Mouse (Mus musculus): ENCODE measurements at regions not wholly inside any gene's neighbourhood (a gene's known extent, or its start where the extent isn't known, plus 50 kb on each side); places are given as distances from the start of the nearest gene placed in this dataset.

DNA sequence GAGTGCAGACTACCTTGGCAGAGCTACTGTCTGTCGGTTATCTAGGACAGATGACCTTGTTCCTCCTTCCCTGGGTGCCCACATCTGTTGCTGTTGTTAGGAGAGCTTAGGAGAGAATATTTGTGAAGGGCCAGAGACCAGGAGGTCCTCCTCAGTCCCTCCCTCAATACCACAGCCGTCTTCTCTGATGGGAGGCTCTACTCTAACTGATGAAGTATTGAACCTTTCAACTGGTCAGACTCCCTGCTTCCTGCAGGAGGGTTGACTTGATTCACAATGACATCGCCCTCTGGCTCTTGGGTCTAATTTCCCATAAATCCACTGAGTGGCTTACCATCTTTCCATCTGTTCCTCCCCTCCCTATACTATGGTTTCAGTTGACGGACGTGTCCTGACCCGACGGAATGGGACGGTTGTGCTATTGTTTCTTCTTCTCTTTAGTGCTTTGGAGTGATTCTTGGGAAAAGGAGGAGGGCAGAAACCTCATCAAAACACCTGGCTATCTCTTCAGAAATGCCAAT is 253.3 kb downstream of the Cd83 start:
- no peak for DNase-seq (ENCODE audit: low spot score)

DNA sequence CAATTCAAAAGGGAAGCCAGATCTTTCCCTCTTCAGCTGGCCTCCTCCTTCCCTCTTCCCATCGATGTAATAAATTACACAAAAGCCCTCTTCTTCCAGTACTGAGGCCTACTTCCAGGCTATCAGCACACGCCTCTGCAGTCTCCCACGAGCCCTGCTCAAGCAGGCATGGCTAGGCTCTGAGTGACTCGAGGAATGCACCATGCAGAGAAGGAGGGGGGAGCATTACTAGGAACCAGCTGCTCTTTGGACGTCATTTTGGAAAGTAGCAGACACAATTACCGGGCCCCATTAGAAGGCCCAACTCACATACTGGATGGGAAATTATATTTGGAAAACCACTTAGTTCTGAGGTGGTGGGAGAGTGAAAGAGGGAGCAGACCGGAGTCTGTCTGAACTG is 253.7 kb downstream of the Cd83 start:
- no peak for DNase-seq (ENCODE audit: low spot score)

DNA sequence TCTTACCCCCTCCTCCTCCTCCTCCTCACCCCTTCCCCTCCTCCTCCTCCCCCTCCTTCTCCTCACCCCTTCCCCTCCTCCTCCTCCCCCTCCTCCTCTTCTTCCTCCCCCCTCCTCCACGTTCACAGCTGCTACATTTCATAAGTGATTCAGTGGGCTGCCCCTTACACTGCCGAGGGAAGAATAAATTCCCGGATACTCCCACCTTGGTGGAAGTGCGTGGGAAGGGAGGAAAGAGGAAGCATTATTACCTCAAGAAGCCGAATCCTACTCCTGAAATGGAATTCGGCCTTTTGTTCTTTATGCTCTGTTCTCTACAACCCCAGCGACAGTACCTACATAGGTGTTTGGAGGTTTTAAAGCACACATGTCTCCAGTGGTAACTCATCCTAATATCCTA is 256.1 kb downstream of the Cd83 start:
- DNase-seq (ENCODE audit: low spot score), result no peak

DNA sequence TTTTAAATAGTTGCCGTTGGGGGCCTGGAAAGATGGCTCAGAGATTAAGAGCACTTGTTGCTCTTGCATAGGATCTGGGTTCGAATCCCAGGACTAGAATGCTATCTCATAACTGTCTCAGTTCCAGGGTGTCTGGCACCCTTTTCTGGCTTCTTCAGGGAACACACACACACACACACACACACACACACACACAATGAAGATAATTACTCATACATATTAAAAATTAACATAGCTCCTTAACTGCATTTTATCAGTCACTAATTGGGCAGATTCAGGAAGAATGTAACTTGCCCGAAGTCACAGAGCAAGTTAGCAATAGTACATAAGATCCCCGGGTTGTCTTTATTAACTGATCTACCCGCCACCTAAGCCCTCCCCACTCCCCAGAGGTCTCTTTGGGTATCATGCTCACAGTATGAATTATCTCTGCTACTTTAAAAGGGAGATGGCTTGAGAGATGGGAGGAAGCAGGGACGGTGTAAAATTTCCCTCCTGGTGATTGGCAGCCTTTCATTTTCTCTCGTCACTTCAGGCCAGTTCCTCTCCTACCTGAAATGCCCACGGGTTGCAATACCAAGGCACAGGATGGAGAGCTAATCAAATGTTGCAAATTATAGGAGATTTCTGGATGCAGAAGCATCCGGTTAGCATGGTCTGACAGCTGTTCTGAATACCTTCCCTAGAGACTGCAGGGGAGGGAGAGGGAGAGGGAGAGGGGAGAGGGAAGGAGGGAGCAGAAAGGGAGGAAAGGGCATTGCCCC is 258.3 kb downstream of the Cd83 start:
- no peak for DNase-seq (ENCODE audit: low spot score)

DNA sequence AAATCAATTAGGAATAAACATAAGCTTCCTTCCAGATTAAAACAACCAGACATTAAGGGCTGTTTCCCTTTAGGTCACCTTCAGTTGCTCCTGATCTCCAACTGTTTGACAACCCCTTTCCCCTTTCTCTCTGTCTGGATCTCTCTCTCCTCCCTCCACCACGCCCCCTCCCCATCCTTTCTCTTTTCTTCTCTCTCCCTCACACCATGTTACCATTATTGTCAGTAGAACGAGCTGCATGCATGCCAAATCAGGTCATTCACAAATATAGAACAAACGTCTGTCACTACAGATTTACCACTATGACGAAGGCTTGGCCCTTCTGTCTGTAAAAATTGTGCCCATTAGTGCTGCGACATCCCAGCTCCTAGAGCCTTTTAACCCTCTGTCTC is 258.9 kb downstream of the Cd83 start:
- no peak for DNase-seq (ENCODE audit: low spot score)

DNA sequence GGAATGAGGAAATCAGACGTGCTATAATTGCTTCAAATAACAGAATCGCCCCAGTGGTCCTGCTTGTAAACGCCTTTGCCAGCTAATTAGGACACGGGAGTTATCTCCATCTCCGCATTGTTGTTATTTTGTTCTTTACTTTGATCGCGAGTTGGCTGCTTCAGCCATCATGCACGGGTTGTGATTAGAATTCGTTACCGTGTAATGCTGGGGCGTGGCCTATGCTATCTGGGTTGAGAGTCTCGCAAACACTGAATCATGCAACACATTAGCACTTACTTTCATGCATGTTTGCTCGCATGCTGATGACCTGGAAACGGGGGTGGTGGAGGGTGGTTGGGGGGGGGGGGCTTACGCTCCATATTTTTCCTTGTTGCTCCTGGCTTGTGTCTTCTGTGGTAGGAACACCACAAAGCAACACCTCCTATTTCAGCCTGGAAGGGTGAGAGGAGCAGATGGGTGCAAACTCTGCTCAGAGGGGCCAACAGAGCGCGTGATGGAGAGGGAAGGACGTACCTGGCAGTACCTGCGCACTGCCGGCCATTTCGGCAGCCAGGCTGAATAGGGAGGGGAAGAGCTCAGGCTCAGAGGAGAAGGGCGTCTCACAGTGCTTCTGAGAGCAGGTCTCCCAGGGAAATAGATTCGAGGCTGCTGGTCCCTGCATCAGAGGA is 260.1 kb downstream of the Cd83 start:
- DNase-seq (ENCODE audit: low spot score), result no peak

DNA sequence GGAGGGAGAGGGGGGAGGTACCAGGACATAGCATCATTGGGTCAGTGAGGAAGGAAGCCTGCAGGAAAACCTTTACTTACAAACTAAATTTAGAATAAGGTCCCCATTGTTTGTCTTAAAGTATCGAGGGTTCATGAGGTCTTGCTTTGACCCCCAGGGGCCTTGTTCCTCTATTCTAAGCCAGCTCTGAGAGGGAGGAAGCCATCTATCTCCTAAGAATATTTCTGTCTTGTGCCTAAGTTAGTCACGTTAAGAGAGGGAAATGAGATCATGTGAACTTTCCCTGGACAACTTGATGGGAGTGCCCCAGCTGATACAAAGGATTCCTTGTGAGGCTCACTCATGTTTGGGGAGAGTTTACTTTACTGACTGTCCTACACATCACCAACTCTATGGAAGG is 261.9 kb downstream of the Cd83 start:
- DNase-seq (ENCODE audit: low spot score), result no peak

DNA sequence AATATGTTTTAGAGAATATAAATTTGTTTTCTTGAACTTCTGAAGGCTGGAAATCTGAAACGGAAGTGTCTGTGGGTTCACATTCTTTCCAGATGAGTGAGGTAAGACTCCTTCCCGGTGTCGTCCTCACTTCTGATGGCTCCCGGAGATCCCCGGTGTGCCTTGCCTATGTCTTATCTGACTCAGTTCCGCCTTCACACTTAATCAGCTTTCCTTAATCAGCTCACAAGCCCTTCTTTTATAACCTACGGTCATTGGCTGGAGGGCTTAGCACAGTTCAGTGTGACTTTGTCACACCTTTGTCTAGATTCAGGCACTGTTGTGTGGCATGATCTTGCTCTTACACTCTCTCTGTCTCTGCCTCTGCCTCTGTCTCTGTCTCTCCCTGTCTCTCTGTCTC is 269.6 kb downstream of the Cd83 start:
- DNase-seq (ENCODE audit: low spot score), result no peak

DNA sequence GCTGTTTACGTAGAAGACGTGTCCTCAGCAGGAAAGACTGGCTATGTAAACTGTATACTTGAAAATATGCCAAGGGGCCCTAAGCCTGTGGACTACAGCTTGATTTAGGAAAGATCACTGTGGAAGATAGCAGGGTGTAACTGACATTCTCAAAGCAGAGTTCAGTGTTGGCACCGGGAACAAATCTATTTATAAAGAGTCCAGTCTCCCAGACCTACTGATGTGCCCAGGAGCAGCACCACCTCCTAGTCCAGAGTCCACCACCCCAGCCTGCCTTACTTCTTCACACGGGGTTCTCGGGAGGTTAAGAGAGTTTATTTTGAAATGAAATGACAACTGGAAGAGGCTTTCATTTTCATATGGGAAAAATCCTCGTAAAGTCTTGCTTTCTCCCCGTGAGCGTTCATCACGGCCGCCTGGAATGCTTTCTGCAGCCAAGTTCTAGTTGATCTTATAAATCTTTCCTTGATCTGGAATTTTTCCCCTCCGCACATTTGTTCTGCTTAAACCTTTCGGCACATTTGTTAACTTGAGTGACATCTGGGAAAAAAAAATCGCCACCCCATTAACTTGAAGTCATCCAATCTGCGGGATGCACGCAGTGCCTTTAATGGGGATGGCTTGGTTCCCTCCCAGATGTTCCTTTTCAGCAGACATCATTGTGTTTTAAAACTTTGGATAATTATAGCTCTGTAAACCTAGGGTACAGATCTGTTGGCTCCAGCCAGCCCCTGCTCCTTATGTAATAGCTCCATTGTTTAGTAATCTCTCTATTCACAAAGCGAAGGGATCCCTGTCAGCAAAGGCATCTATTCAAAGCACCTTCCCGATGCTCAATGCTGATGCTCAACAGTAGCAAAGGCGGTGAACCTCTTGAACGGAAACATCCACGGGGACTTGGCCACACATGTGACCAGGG is 271.3 kb downstream of the Cd83 start:
- no peak for DNase-seq (ENCODE audit: low spot score)

DNA sequence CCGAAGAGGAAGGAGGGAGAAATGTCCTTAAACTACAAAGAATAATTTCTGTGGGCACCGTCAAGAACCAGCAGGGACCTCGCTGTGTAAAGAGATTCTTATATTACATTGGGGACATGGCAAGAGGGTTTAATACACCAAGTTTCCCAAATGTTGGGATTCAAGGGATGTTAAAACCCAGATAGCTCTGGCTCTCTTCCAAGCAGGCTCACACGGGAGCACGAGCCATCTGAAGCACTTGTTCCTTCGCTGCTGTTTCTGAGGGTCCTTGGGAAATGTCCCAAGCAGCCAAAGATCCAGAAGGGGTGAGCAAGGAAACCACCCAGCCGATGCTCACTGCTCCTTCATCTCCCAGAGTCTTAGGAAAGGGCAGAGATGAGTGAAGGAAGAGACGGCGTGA is 272.1 kb downstream of the Cd83 start:
- DNase-seq (ENCODE audit: low spot score), result no peak

DNA sequence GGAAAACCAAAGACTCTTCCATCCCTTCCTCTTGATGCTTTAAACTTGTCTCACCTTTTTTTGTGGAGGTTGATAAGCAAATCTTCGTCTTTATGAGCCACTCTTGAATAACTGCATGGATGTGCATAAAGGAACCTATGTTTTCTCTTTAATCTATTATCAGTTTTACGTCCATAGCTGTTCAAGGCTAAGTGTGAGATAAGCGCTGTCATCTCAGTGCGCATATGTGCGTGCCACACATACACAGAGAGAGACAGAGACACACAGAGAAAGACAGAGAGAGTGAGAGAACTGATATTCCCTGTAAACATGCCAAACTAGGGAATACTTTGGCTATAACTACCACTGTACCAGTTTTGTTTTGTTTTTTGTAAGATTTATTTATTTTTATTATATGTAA is 273.0 kb downstream of the Cd83 start:
- DNase-seq (ENCODE audit: low spot score), result no peak

DNA sequence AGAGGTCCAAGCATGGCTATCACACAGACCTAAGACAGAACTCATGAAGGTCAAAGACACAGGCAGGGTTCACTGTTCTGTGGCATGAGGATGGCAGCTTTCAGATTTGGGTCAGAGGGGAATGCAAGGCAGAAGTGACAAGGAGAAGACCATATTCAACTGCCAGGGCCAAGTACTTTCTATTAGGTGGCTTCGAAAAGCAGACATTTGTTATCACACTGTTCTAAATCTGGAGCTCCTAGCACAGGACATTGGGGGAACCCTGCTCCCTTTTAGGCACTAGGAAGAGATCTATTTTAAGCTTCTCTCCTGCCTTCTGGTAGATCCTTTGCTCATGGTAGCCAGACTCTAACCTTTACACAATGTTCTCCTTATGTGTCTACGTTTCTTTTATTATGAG is 273.7 kb downstream of the Cd83 start:
- DNase-seq (ENCODE audit: low spot score), result no peak

DNA sequence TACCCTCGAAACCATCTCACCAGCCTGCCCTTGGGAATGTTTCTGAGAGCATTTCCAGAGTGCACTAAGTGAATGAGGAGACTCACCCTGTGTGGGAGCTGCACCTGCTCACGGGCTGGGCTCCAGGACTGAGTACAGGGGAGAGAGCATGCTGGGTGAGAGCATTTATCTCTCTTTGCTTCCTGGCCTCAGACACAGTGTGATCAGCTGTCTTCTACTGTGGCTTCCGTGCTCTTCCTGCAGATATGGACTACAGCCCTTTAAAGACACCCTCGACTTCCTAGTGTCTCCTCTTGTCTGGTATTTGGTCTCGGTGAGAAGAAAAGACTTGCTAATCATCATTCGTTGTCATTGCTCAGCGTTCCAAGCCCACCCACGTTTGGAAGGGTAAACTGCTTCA is 274.9 kb downstream of the Cd83 start:
- DNase-seq (ENCODE audit: low spot score), result no peak

DNA sequence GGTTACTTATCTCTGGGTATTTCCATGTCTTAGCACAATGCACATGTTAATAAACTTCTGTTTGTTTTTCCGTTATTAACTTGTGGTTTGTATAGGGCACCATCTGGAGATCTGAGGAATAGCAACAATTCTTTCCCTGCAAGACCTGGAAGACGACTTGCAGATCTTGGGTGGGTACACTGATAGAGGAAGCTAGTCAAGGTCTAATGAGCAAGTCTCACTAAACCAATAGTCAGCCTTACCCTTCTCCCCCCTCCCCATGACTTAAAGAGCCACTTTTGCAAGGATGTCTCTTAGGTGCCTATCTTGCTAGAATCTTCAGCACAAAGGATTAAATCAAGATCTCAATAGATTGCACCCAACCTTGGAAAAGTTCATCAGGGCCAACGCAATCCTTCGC is 276.7 kb downstream of the Cd83 start:
- DNase-seq (ENCODE audit: low spot score), result no peak

DNA sequence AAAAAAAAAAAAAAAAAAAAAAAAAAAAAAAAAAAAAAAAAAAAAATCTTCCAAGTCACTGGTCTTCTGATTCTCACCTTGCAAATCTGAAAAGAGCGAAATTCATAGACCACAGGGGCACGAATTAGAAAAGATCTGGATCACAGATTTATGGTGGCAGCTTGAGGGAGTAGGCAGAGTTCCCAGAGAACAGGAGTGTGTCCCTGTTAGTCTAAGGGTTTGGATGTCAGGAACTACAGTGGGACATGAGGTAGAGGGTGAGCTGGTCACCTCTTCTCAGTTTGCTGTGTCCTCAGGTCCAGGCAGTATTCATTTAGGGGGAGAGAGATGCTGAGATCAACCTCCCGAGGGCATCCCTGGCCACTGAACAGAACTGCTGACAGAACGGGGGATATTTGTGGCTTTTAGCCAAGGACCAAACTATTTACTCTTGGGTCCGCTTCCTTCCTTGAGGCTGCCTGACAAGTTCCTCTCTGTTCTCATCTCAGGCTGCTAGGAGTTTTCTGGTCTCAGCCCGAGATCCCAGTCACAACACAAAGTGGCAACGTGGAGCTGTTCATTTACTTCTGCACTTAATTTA is 277.2 kb downstream of the Cd83 start:
- DNase-seq (ENCODE audit: low spot score), result no peak

DNA sequence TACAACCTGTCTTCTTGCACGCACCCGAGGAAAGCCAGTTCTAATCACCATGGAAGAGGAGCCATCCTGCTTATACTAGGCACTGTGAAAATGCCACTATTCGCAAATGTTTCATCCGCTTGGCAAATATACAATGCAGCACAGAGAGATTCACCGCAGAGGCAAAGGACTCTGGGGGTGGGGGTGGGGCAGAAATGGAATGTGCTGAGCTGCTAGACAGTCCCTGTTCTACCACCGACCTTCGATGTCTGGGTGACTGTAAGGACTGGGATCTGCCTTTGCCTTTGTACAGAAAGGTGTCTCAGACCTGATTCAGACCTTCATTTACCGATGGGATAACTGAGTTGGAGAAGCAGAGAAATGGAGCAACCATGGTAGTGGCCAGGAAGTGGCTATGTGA is 278.7 kb downstream of the Cd83 start:
- no peak for DNase-seq (ENCODE audit: low spot score)

DNA sequence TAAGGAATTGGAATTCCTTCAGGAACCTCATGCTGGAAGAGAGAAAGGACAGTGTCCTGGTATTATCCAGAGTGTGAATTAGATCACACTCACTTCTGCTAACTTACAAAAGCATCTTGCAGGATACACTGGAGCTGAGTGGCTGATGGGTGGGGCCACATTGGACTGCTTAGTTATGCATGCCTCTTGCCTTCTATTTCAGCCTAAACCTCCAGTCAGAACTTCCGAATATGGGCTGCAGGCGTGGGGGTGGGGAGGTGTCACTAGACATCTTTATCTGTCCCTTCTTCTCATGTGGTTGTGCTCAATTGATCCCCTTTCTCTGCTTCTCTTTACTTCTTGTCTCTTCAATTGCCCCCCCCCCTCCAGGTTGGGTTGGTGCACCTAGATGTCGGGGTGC is 279.5 kb downstream of the Cd83 start:
- no peak for DNase-seq (ENCODE audit: low spot score)

DNA sequence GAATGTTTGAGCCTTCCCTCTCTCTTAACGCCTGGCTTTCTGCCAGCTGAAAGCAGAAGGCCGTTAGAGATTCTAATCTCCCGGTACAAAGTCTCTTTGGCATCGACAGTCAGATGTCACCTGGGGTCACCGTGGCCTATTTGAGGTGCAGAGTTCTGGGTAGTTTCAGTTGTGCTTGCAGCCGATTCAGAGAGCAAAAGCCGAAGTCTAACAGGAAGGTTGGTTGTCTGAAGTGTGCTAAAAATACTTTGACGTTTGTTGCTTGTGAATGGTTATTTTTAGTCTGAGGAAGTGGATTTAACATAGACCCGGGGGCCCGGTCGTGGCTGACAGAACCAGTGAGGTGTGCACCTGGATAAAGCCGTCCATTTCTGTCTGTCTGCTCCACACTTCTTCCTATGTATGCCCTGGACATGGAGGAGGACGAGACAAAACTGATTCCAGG is 281.2 kb downstream of the Cd83 start:
- peak; percentile 35 for DNase-seq (ENCODE audit: low spot score)

DNA sequence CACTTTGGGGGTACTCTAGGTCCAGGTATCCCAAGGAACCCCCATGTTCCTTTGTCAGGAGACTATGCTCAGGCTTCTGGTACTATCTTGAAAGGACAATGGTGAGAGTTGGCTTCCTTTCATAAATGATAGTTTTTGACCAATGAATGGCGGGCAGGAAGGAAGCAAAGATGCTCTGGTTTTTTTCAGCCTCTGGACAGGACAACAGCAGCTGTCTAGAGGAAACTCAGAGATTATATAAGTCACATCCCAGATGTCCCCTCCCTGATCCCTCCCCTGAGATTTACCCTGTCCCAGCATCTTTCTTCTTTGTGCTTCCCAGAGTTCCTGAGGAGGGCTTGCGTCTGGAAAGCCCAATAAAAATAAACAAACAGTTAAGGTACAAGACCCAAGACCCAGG is 282.7 kb downstream of the Cd83 start:
- no peak for DNase-seq (ENCODE audit: low spot score)

DNA sequence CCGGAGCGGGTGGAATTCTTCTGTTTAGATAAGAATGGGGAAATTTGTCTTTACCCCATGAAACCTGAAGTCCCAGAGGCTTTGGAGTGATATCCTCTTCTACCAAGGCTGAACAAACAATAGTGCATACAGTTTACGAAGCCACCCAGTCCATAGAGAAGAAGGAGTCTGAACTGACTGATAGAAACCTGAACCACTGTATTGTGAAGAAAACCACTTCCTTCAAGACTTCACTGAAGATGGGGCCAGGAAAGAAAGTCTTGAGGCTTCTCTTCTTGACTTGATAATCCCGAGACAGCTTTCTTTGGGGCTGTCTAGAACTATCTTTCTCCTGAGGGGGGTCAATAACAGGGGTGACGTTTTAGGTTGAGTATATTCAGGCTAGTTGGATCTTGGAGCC is 284.4 kb downstream of the Cd83 start:
- no peak for DNase-seq (ENCODE audit: low spot score)

DNA sequence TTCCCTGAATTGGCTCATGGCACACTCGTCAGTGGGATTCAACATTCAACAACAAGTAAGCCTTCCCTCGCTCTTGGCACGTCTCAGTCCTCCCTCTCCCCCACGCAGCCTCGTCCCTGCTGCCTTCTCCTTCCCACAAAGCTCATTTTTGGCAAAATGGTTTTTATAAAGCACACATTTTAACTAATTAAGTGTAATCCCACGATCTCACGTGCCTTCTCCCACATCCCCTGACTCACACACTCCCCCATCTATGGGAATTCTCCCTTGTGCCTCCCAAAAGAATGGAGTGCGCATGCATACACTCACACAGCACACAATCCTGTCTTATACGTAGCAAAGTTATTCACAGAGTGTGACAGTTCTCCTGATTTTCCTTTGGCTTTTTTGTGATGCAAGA is 288.5 kb downstream of the Cd83 start:
- DNase-seq (ENCODE audit: low spot score), result no peak

DNA sequence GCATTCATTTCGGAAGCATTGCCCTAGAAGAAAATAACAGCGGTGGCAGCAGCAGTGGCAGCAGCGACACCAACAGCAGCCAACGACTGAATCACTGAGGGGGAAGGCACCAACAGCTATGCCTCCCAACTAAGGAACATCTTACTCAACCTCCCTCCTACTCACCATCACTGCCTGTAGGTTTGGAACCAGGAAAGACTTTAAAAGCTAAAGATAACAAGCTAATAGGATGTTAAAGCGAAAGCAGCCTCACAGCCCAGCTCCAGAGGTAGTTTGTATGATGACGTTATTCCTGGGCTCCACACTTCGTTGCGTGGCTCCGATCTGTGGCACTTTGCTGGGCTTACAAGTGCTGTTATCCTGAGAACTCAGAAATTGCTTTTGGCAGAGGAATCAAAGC is 289.6 kb downstream of the Cd83 start:
- DNase-seq (ENCODE audit: low spot score), result no peak
